Mouse (Mus musculus) liver, postnatal 0 days (tissue): ENCODE results near the gene 4930435E12Rik. TPM values are rescaled to one million over a fixed set of nuclear protein-coding genes. Genes with fewer than 3 reads are reported as not detected.
A peak's percentile ranks its signal among the peaks of the same experiment; 100 is the strongest.

ENCODE experiments used
- ATAC-seq: fragments of 200-750 bp; cut with Nextera tagmentation; 2 replicates; pipeline ENCODE4 v1.8.0; 2017; ENCODE audit warnings: mild to moderate bottlenecking, moderate library complexity
- DNase-seq: peaks from one replicate; pipeline ENCODE4 v3.0.0-alpha.2; 2016
- H3K27ac ChIP-seq: fragments of 300-500 bp; sonication (generic); 2 replicates; pipeline ENCODE4 v1.5.1; 2014; ENCODE audit warnings: antibody characterized with exemption, moderate library complexity, mild to moderate bottlenecking, low read depth
- H3K27me3 ChIP-seq: fragments of 300-500 bp; sonication (generic); 2 replicates; pipeline ENCODE4 v1.6.1; 2014; ENCODE audit warnings: low read length, control low read depth, mixed read lengths; ENCODE audit not compliant: insufficient read depth
- H3K36me3 ChIP-seq: fragments of 300-500 bp; sonication (generic); replicated peaks from 2 replicates; pipeline ENCODE4 v1.6.1; 2014; ENCODE audit warnings: mild to moderate bottlenecking, control low read depth, low read length, moderate library complexity, mixed read lengths; ENCODE audit not compliant: insufficient read depth
- H3K4me1 ChIP-seq: fragments of 300-500 bp; sonication (generic); 2 replicates; pipeline ENCODE4 v1.6.1; 2014; ENCODE audit warnings: antibody characterized with exemption, mild to moderate bottlenecking, control low read depth; ENCODE audit not compliant: insufficient read depth
- H3K4me2 ChIP-seq: fragments of 300-500 bp; sonication (generic); 2 replicates; pipeline ENCODE4 v1.6.1; 2014; ENCODE audit warnings: low read depth, mild to moderate bottlenecking, low read length, moderate library complexity, mixed read lengths
- H3K4me3 ChIP-seq: fragments of 300-500 bp; sonication (generic); 2 replicates; pipeline ENCODE4 v1.5.1; 2014; ENCODE audit warnings: low read depth, low read length
- H3K9ac ChIP-seq: fragments of 300-500 bp; sonication (generic); replicated peaks from 2 replicates; pipeline ENCODE4 v1.6.1; 2014; ENCODE audit warnings: mild to moderate bottlenecking, moderate library complexity
- H3K9me3 ChIP-seq: fragments of 300-500 bp; sonication (generic); 2 replicates; pipeline ENCODE4 v1.6.1; 2016; ENCODE audit warnings: mild to moderate bottlenecking, control low read depth, low read length, mixed read lengths
- CTCF ChIP-seq: sonication (generic); IDR thresholded peaks from 2 replicates; pipeline ENCODE4 v1.5.1; 2016; ENCODE audit warnings: antibody characterized with exemption, low read depth
- EP300 ChIP-seq: IDR thresholded peaks from 2 replicates; pipeline ENCODE4 v1.6.1; 2016; ENCODE audit warnings: antibody characterized with exemption, low read depth, mild to moderate bottlenecking
- WGBS: fragments of 180-500 bp; shearing (Covaris S2); extraction: QIAGEN DNeasy Blood & Tissue Kit; methylation state at CpG from one replicate; pipeline ENCODE4 v1.1.7; 2014; ENCODE audit not compliant: insufficient replicate concordance; 5-methylcytosine and 5-hydroxymethylcytosine counted together
- polyA plus RNA-seq: library from polyadenylated mRNA; unstranded; fragments of >200 nt; fragmentation: Nextera tagmentation; extraction: Ambion mirVana; gene quantifications from 2 replicates; pipeline ENCODE4 v1.2.1, GENCODE M21; 2015

Gene 4930435E12Rik
- polyA plus RNA-seq, 1 experiment from 2014 or later = not detected

DNA sequence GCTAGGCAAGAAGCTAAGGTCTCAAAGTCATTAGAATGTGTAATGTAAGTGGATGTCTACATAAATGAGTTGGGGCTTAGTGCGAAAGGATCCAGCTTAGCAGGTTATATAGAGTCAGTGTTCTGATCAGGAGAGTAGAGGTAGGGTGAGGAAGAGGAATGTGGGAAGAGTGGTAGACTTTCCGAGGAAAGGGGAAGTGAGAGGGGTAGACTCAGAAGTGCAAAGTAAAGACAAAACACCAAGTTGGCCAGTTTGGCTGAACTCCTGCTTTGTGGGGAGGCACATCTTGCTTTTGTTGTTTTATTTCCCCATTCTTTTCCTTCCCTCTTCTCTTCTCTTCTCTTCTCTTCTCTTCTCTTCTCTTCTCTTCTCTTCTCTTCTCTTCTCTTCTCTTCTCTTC lies 39.5 kb downstream of the 4930435E12Rik start:
- DNase-seq (no peak), ATAC-seq (no peak)
- 59% methylated on average over 2 of the region's 2 CpGs for WGBS
- no peaks in the 10 kb centered on the region for H3K36me3 ChIP-seq
- no peaks in the 10 kb centered on the region for H3K9me3 ChIP-seq
- TF ChIP-seq CTCF (no peak), EP300 (no peak)
- H3K27ac ChIP-seq = no peak overlapping the region
- H3K4me1 ChIP-seq = no peaks in the 10 kb centered on the region
- no peak overlapping the region for H3K9ac ChIP-seq
- no peak overlapping the region for H3K4me2 ChIP-seq
- H3K4me3 ChIP-seq = no peak overlapping the region
- H3K27me3 ChIP-seq = 0 out of 2 replicates have a peak, but pooled peaks cover 3% of the 10 kb centered on the region

DNA sequence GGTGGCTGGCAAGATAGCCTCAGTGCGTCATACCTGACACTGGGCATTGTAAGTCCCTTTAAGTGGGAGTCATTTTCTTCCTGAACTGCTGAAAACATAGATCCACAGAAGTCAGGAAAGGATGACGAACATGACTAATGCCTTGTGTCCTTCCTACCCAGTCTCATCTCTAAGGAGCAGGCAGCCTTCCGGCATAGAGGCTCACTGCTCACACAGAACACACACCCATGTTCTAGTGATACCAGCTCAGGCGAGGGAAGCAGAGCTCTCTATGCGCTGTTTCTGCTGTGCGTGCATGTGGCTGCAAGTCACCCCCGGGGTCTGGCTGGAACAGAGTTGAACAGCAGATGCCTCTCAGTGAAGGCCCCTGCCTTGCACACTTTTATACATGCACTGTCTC lies 43.2 kb downstream of the 4930435E12Rik start:
- Histone ChIP-seq H3K27ac (no peak overlapping the region), H3K4me2 (no peak overlapping the region), H3K9ac (no peak overlapping the region), H3K27me3 (0 out of 2 replicates have a peak, but pooled peaks cover 3% of the 10 kb centered on the region), H3K9me3 (no peaks in the 10 kb centered on the region), H3K4me1 (no peaks in the 10 kb centered on the region), H3K36me3 (no peaks in the 10 kb centered on the region), H3K4me3 (no peak overlapping the region)
- TF ChIP-seq EP300 (no peak), CTCF (no peak)
- DNase-seq (no peak), ATAC-seq (no peak)
- 71% methylated on average over 7 of the region's 7 CpGs for WGBS

DNA sequence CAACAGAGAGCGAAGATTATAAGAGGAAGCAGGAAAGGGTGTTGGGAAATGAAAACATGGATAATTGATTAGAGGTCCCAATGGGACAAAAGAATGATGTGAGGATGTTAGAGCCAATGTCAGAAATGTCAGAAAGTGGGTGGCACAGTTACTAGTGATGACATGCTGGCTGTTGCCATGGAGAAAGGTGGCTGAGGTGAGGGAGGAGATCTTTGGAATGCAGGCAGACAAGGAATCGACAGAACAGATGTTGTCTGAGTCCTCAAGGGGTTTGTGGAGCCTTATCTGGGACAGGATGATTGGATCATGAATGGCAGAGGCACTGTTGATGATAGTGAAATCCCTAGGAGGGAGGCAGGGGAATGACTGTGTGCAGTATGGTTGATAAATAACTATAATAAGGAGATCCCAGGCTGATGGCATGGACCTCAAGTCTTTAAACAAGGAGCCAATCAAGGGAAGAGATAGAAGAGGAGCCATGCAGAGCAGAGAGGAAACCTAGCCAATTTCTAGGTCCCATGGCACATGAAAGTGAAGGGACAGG lies 46.0 kb downstream of the 4930435E12Rik start:
- Histone ChIP-seq H3K4me2 (no peak overlapping the region), H3K27me3 (0 out of 2 replicates have a peak, but pooled peaks cover 3% of the 10 kb centered on the region), H3K4me3 (no peak overlapping the region), H3K9ac (no peak overlapping the region), H3K27ac (no peak overlapping the region), H3K4me1 (no peaks in the 10 kb centered on the region), H3K36me3 (no peaks in the 10 kb centered on the region), H3K9me3 (no peaks in the 10 kb centered on the region)
- 46% methylated on average over 2 of the region's 2 CpGs for WGBS
- ATAC-seq (no peak), DNase-seq (no peak)
- TF ChIP-seq EP300 (no peak), CTCF (no peak)

DNA sequence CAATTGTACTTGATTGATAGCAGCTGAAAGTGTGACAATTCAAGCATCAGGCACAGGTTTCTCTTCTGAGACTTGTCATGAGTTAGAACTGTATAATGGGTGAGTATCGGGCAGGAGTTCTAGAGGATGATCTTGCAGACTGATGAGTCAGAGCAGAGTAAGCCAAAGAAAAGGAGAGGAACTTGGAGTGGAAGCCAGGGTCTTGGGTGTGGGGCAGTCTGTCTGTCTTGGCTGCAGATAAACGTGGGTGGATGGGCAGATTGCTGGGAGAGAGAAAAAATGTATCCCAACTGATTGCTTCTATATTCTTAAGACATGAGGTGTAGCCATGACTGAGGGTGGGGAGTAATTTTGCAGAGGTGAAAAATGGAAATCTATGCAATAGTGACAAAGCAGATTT lies 46.6 kb downstream of the 4930435E12Rik start:
- Histone ChIP-seq H3K9ac (no peak overlapping the region), H3K4me2 (no peak overlapping the region), H3K27me3 (0 out of 2 replicates have a peak, but pooled peaks cover 3% of the 10 kb centered on the region), H3K4me1 (no peaks in the 10 kb centered on the region), H3K4me3 (no peak overlapping the region), H3K36me3 (no peaks in the 10 kb centered on the region), H3K9me3 (no peaks in the 10 kb centered on the region), H3K27ac (no peak overlapping the region)
- ATAC-seq (no peak), DNase-seq (no peak)
- WGBS = 52% methylated on average over 2 of the region's 2 CpGs
- no peak for TF ChIP-seq EP300
- TF ChIP-seq CTCF = no peak

DNA sequence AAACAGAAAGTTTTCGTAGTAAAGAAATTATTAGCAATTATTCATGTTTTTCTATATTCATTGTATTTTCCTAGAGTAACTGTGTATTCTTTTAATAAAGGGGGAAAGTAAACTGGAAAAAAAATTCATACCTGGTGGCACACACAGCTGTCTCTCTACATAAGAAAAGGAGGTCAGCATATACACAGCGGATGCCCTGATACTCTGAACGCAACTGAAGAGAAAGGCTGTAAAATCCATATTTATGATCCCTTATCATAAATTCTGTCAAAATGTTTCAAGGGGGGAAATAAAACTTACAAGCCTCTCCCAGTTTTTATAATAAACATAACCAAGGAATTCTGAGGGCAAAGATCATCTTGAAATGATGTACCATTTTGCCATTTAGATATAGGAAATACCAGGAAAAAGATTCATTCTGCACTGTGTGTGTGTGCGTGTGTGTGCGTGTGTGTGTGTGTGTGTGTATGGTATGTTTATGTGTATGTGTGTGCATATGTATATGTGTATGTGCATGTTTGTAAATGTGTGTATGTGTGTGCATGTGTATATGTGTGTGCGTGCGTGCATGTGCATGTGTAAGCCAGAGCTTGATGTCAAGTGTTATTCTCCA lies 47.5 kb downstream of the 4930435E12Rik start:
- Histone ChIP-seq H3K4me2 (no peak overlapping the region), H3K9ac (no peak overlapping the region), H3K27ac (no peak overlapping the region), H3K27me3 (0 out of 2 replicates have a peak, but pooled peaks cover 3% of the 10 kb centered on the region), H3K4me3 (no peak overlapping the region), H3K4me1 (no peaks in the 10 kb centered on the region), H3K9me3 (no peaks in the 10 kb centered on the region), H3K36me3 (no peaks in the 10 kb centered on the region)
- DNase-seq (no peak), ATAC-seq (no peak)
- TF ChIP-seq EP300 (no peak), CTCF (no peak)
- WGBS = 90% methylated on average over 7 of the region's 7 CpGs

DNA sequence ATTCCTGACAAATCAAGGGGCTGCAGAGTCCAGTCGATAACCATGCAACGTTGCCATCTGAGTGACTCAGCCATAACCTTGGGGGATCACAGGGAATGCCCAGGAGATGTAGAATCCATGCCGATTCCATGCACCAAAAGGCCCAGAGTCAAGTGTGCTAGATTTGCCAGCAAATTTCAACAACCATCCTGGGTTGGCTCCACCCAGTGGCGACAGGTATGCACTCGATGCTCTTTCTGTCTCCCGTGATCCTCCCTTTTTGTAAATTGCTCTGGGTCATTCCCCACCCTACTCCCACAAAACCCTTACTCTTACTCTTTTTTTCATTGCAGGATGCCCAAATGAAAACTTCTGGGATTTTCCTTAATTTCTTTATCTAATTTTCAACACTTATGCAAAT lies 52.2 kb downstream of the 4930435E12Rik start:
- ATAC-seq = no peak
- Histone ChIP-seq H3K4me3 (no peak overlapping the region), H3K9ac (no peak overlapping the region), H3K9me3 (no peaks in the 10 kb centered on the region), H3K4me2 (no peak overlapping the region), H3K27me3 (no peaks in the 10 kb centered on the region), H3K4me1 (no peaks in the 10 kb centered on the region), H3K36me3 (no peaks in the 10 kb centered on the region), H3K27ac (no peak overlapping the region)
- no peak for DNase-seq
- WGBS = 54% methylated on average over 6 of the region's 6 CpGs
- TF ChIP-seq CTCF = peak; percentile 24; the same call in 1 of the 2 replicates
- no peak for TF ChIP-seq EP300
